Mouse (Mus musculus) lung, embryonic 14.5 days (tissue): ENCODE measurements around the gene Pecr. TPM values are rescaled to one million over a fixed set of nuclear protein-coding genes. Genes with fewer than 3 reads are reported as not detected.
"Not testable (repeated sequence)": the region's sequence is repeated elsewhere in the genome, so short reads cannot be mapped to it uniquely, and the experiment has no call there.

Experiments used
- ATAC-seq: fragments of 200-750 bp; cut with Nextera tagmentation; 2 replicates; pipeline ENCODE4 v1.8.0; 2017; ENCODE audit warnings: mild to moderate bottlenecking, moderate TSS enrichment, moderate library complexity; ENCODE audit not compliant: insufficient read depth
- DNase-seq: peaks from one replicate; pipeline ENCODE4 v3.0.0-alpha.2; 2015
- H3K27ac ChIP-seq: fragments of 300-500 bp; sonication (generic); 2 replicates; pipeline ENCODE4 v1.5.1; 2014; ENCODE audit warnings: low read depth, mild to moderate bottlenecking, moderate library complexity
- H3K27me3 ChIP-seq: fragments of 300-500 bp; sonication (generic); 2 replicates; pipeline ENCODE4 v1.6.1; 2014; ENCODE audit warnings: low read length, control low read depth; ENCODE audit not compliant: insufficient read depth
- H3K36me3 ChIP-seq: fragments of 300-500 bp; sonication (generic); 2 replicates; pipeline ENCODE4 v1.6.1; 2014; ENCODE audit warnings: control low read depth; ENCODE audit not compliant: insufficient read depth
- H3K4me1 ChIP-seq: fragments of 300-500 bp; sonication (generic); 2 replicates; pipeline ENCODE4 v1.6.1; 2014; ENCODE audit warnings: antibody characterized with exemption, control low read depth; ENCODE audit not compliant: insufficient read depth
- H3K4me2 ChIP-seq: fragments of 300-500 bp; sonication (generic); 2 replicates; pipeline ENCODE4 v1.6.1; 2014; ENCODE audit warnings: mild to moderate bottlenecking
- H3K4me3 ChIP-seq: fragments of 300-500 bp; sonication (generic); 2 replicates; pipeline ENCODE4 v1.5.1; 2014; ENCODE audit warnings: low read depth, low read length
- H3K9ac ChIP-seq: fragments of 300-500 bp; sonication (generic); 2 replicates; pipeline ENCODE4 v1.6.1; 2014
- H3K9me3 ChIP-seq: fragments of 300-500 bp; sonication (generic); 2 replicates; pipeline ENCODE4 v1.6.1; 2016; ENCODE audit warnings: low read depth, low read length, control low read depth
- CTCF ChIP-seq: IDR thresholded peaks from 2 replicates; pipeline ENCODE4 v1.5.1; 2016; ENCODE audit warnings: antibody characterized with exemption, low read depth
- WGBS: fragments of 180-500 bp; shearing (Covaris S2); extraction: QIAGEN DNeasy Blood & Tissue Kit; methylation state at CpG from one replicate; pipeline ENCODE4 v1.1.7; 2014; 5-methylcytosine and 5-hydroxymethylcytosine counted together
- polyA plus RNA-seq: library from polyadenylated mRNA; unstranded; fragments of >200 nt; fragmentation: Nextera tagmentation; extraction: Ambion mirVana; gene quantifications from 2 replicates; pipeline ENCODE4 v1.2.1, GENCODE M21; 2014

Gene Pecr
- polyA plus RNA-seq, 1 experiment from 2014 or later = 25.6 TPM

GRCm38 (mm10) chr1:72244317-72245036 lies 39.6 kb downstream of the Pecr start:
- no peak for TF ChIP-seq CTCF
- Histone ChIP-seq H3K27me3 (no peaks in the 10 kb centered on the region), H3K4me3 (peak overlapping the region; percentile 44; the same call in 1 of the 2 replicates), H3K4me2 (peak overlapping the region; percentile 69), H3K27ac (peak overlapping the region; percentile 98; the same call in 1 of the 2 replicates), H3K9me3 (no peaks in the 10 kb centered on the region), H3K36me3 (no peaks in the 10 kb centered on the region), H3K4me1 (no peaks in the 10 kb centered on the region), H3K9ac (no peak overlapping the region)
- under 1% methylated on average over 12 of the region's 12 CpGs for WGBS
- DNase-seq = peak; percentile 86
- peak; percentile 89 for ATAC-seq

- peak overlapping the region; percentile 98 for H3K27ac ChIP-seq
- no peaks in the 10 kb centered on the region for H3K36me3 ChIP-seq
- ATAC-seq (peak; percentile 94), DNase-seq (peak; percentile 99)
- H3K4me2 ChIP-seq = peak overlapping the region; percentile 69
- no peaks in the 10 kb centered on the region for H3K27me3 ChIP-seq
- TF ChIP-seq CTCF = peak; percentile 25
- H3K9me3 ChIP-seq = no peaks in the 10 kb centered on the region
- H3K9ac ChIP-seq = peak overlapping the region; percentile 77
- H3K4me3 ChIP-seq = peak overlapping the region; percentile 44
- no peaks in the 10 kb centered on the region for H3K4me1 ChIP-seq
- 1% methylated on average over 46 of the region's 47 CpGs for whole genome bisulfite sequencing
These were observed 40.3 kb downstream of the Pecr start for GRCm38 (mm10) chr1:72243656-72244316.

- Histone ChIP-seq H3K4me3 (no peak overlapping the region), H3K36me3 (no peaks in the 10 kb centered on the region), H3K9ac (no peak overlapping the region), H3K27me3 (no peaks in the 10 kb centered on the region), H3K4me1 (no peaks in the 10 kb centered on the region), H3K9me3 (no peaks in the 10 kb centered on the region), H3K4me2 (no peak overlapping the region), H3K27ac (no peak overlapping the region)
- 83% methylated on average over 5 of the region's 5 CpGs for WGBS
- no peak for DNase-seq
- ATAC-seq = no peak
- no peak for TF ChIP-seq CTCF
These were observed 41.5 kb downstream of the Pecr start for GRCm38 (mm10) chr1:72242581-72243143.

GRCm38 (mm10) chr1:72239113-72239512 lies 45.0 kb downstream of the Pecr start:
- 75% methylated on average over 3 of the region's 3 CpGs for WGBS
- not testable (repeated sequence) for H3K36me3 ChIP-seq, H3K4me3 ChIP-seq, H3K9me3 ChIP-seq, H3K4me2 ChIP-seq, H3K9ac ChIP-seq, H3K27ac ChIP-seq, ATAC-seq, DNase-seq, H3K27me3 ChIP-seq, H3K4me1 ChIP-seq

GRCm38 (mm10) chr1:72238016-72238580 lies 46.0 kb downstream of the Pecr start:
- no peaks in the 10 kb centered on the region for H3K9me3 ChIP-seq
- H3K4me1 ChIP-seq = no peaks in the 10 kb centered on the region
- DNase-seq (no peak), ATAC-seq (no peak)
- WGBS = 65% methylated on average over 10 of the region's 10 CpGs
- H3K4me2 ChIP-seq = peak overlapping the region; percentile 45; the same call in 1 of the 2 replicates
- no peak overlapping the region for H3K27ac ChIP-seq
- no peak overlapping the region for H3K4me3 ChIP-seq
- 0 out of 2 replicates have a peak, but pooled peaks cover 5% of the 10 kb centered on the region for H3K27me3 ChIP-seq
- no peaks in the 10 kb centered on the region for H3K36me3 ChIP-seq
- no peak overlapping the region for H3K9ac ChIP-seq
- no peak for TF ChIP-seq CTCF

GRCm38 (mm10) chr1:72237007-72237775 lies 46.9 kb downstream of the Pecr start:
- Histone ChIP-seq H3K4me1 (no peaks in the 10 kb centered on the region), H3K4me2 (peak overlapping the region; percentile 45), H3K27ac (no peak overlapping the region), H3K27me3 (0 out of 2 replicates have a peak, but pooled peaks cover 5% of the 10 kb centered on the region), H3K9me3 (no peaks in the 10 kb centered on the region), H3K36me3 (no peaks in the 10 kb centered on the region), H3K9ac (no peak overlapping the region), H3K4me3 (no peak overlapping the region)
- peak; percentile 52 for DNase-seq
- peak; percentile 79 for ATAC-seq
- WGBS = 3% methylated on average over 13 of the region's 13 CpGs
- no peak for TF ChIP-seq CTCF
